Mouse (Mus musculus) kidney, adult 2 months (tissue): ENCODE data around the gene Hdac4.

Source experiments
- CTCF ChIP-seq: fragments of 200-500 bp; conservative IDR thresholded peaks from 2 replicates; pipeline ENCODE4 v1.5.1; 2011; ENCODE audit warnings: low read depth, mild to moderate bottlenecking, control low read depth, low read length, moderate library complexity, mixed read lengths; ENCODE audit not compliant: insufficient read depth, insufficient read length
- POLR2A ChIP-seq: fragments of 200-500 bp; IDR thresholded peaks from one replicate; pipeline ENCODE4 v1.6.1; 2011; ENCODE audit warnings: low read depth, low read length, control low read depth

DNA sequence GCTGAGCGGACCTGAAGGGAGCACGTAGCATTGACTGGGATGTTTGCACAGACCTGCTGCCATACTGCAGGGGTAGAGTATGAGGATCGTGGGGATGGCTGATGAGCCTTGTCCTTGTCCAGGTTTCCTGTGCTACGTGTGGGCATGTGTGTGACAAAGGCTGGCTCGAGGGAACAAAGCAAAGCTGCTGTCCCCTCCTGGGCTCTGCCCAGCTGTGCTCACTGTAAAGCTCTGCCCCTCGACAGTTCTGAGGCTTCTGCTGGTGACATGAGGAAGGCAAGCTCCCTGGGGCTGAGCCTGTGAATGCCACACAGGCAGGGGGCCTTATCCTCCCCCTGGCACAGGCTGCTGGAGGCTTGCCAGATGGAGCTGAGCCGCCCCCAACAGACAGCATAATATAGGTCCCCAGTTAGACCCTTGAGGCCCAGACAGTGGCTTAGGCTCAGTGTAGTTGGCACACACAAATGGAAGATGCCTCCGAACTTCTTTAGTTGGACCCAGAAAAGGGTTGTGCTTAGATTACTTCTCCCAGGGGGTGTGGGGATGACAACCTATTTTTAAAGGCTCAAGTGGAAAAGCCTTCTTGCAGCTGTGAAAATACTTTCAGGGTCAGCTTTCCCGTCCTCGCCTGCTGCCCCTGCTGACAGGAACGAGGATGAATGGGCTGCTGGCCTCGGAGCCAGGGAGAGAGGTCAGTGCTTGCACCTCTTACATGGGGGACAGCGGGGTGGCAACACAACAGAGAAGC, 16.7 kb upstream of the Hdac4 start:
- TF ChIP-seq CTCF (no peak), POLR2A (no peak)
